Mouse (Mus musculus) adrenal gland, postnatal 10 days (tissue): ENCODE results near the gene Mrpl18. TPM values are rescaled to one million over a fixed set of nuclear protein-coding genes. Genes with fewer than 3 reads are reported as not detected.
"Not testable (repeated sequence)": the region's sequence is repeated elsewhere in the genome, so short reads cannot be mapped to it uniquely, and the experiment has no call there.

Experiments used
- DNase-seq: peaks from one replicate; pipeline ENCODE4 v3.0.0; 2021; ENCODE audit warnings: mixed read lengths
- long read RNA-seq, 2 experiments: library from polyadenylated mRNA; stranded (forward); transcript quantifications; one replicate each; pipeline ENCODE4 v2.0.0; 2021
- total RNA-seq, 2 experiments: library from RNA; stranded (reverse); gene quantifications; 2 replicates each; pipeline ENCODE4 v1.2.3; 2021

Gene Mrpl18
- 100 to 1,000 TPM in 1 of 2 experiments, 10 to 100 TPM in 1; 87.0 to 122 TPM for total RNA-seq
- long read RNA-seq, experiment 1, transcript Mrpl18-201 (4 exons, 1,219 nt): major isoform, 151 of 157 reads
- long read RNA-seq, experiment 1, partial matches to known transcripts: 0 of 157 reads
- long read RNA-seq, experiment 1, other reads (novel, unspliced or antisense): 6 of 157 reads
- long read RNA-seq, experiment 2, transcript Mrpl18-201 (4 exons, 1,219 nt): major isoform, 106 of 113 reads
- long read RNA-seq, experiment 2, partial matches to known transcripts: 6 of 113 reads
- long read RNA-seq, experiment 2, other reads (novel, unspliced or antisense): 1 of 113 reads

DNA sequence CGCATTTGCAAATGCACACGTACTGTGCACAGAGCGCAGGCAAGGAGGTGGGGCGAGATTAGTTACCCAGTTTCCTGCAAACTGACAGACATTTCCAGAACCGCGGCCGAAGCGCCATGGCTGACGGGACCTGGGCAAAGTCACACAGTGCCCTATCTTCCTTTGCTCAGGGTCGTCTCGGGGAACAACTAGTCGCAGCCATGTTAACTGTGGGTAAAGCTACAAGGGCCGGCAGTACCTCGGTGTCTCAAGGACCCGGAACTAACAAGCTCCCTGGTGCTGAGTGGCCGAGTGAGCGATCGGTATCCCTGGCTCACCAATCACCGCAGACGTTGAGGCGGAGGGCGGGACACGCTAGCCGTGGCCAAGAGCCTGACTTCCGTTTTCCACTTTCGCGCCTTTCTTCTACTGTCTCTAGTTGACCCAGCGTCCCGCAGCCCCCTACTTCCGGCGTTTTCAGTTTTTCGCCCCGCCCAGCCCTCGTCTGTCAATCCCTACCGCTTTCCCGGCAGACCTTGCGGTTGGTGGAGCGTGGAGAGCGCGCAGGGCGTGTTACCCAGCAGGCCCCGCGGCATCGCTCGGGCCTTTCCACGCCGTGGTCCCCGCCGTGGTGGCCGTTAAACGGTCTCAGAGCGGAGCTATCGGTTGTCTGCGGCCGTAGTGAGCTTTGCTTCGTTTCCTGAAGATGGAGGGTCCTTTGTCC lies at the start of gene Mrpl18:
Gene Mrpl18 (minus strand): TSS at position 465 of the 703 bp plus-strand sequence.
- DNase-seq: peak; percentile 98

DNA sequence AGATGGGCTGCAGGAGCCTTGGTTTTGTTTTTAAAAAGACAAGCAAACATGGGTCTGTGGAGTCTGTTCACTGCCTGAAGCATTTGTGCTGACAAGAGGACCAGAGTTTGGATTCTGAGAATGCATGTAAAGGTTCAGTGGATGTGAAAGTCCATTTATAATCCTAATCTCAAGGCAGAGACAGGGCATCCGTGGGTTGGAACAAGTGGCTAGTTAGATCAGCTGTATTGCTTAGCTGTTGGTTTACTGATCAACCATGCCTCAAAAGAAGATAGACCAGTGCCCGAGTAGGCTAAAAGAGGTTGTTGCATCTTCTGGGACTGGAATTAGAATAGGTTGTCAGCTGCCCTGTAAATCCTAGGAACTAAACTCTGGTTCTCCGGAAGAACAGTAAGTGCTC lies 47.3 kb upstream of the Mrpl18 start:
- no peak for DNase-seq

DNA sequence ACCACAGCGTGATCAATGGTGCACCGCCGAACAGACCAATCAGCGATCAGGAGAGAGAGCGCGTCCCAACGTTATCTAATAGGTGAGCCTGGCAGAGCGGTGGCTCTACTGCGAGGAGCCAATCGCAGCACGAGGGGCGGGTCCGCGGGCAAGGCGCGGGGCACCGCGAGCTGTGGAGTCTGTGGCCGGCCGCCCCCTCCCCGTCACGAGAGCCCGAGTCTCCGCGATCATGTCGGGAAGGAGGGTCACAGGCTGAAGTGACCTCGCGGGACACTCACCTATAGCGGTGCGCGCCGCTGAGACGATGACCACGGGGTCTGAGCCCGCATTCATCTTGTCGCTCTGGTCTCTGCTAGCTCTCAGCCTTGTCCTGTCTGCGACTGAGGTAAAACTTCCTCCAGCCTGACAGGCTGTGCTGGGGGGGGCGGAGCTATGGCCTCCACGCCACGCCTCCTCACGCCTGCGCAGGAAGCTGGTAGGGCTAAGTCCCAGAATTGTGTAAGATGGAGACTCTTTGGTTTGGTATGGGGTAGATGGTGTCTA lies 44.3 kb upstream of the Mrpl18 start, which contains the start of gene Acat2:
Gene Acat2 (minus strand): TSS at position 417 of the 543 bp plus-strand sequence.
- peak; percentile 97 for DNase-seq

DNA sequence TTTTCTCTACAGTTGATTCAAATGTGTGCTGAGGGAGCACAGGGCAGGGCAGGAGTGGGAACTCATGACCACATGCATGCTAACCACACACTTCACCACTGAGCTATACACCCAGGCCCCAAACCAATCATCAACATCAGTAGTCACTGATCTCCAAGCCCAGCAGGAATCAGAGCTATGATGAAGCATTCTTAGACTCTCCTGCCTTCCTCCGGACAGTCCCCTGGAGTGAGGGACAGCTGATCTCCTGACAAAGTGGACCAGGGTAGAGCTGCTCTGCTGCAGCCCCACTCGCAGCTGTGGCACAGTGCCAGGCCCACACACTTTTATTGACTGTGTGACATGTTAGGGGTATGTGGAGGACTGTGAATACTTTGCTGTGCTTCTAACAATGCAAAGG lies 43.2 kb upstream of the Mrpl18 start:
- not testable (repeated sequence) for DNase-seq

DNA sequence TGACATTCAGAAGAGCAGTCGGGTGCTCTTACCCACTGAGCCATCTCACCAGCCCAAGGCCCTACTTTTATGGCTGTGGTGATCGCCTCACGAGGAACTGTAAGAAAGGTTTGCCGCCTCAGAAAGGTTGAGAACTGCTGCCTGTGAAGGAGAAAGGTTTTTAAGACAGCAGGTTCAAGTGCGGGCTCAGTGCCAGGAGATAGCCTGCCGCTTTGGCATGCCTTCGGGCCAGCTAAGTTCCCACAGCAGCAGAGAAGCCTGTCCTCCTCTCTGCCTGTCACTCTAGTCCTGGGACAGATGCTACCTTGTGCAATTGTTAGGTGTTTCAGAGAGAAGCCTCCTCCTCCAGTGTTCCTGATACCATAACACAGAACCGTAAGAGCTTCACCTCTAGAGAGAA lies 40.5 kb upstream of the Mrpl18 start:
- DNase-seq: peak; percentile 43

DNA sequence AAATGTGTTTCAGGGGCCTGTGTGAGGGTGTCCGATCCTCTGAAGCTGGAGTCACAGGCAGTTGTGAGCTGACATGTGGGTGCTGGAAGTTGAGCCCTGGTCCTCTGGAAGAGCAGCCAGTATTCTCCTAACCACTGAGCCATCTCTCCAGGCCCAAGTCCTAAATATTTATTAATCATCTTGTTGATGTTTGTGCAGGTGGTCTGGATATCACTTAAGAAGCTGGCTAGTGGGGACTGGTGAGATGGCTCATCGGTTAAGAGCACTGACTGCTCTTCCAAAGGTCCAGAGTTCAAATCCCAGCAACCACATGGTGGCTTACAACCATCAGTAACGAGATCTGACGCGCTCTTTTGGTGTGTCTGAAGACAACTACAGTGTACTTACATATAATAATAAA lies 33.5 kb upstream of the Mrpl18 start:
- no peak for DNase-seq

DNA sequence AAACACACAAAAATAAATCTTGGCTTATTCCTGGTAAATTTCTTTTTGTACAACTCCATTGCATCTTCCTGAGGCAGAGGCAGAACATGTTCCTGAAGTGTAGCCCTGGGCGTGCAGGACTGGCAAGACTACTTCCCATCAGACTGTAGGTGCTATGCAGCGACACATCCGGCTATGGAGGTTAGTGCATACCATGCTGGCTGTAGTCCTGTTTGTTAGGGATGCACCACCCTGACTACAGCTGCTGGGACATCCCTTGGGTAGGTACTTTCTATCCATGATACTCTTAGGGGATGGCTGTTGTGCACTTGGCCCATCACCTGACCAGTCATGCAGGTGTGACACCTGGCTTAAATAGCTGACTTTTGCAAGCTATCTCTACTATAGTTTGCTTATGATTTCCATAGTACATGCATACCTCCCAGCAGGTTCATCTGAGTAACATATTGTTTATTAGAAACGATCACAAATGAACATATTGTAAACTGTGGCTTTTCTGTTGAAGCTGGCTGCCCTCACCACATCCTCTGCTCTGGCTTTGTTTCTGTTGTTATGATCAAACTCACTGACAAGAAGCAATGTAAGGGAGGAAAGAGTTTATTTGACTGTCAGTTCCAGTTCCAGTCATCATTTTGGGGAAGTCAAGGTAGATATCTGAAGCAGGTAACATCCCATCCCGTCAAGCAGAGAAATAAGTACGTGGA lies 26.5 kb upstream of the Mrpl18 start:
- no peak for DNase-seq

DNA sequence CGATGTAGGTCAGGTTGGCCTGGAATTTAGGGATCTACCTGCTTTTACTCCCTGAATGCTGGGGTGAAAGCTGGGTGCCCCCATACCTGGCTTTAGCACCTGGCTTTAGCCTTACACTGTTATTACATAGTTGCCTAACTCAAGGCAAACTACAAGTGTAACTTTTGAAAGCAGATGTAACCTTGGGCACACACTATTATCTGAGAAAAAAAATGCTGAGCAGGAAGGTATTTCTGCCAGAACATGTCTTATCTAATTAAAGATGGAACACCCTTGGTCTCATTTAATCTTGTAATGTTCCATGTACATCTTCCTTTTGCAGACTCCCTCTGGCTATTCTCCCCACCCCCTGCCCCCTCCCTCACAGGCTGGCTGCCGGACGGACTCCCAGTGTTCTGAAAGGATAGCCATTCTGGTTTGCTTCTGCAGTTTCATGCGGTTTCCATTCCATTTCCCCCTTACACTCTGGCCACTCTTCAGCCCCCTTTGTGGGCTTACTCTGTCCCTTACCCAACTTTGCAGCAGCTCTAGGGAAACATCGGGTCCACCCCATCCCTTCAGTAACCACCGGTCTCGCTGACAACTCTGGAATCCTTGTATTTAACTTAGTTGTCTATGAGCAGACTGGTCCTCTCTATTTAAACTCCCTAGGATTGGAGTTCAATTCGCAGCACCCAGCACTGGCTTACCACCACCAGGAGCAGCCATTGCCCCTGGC lies 25.6 kb upstream of the Mrpl18 start:
- no peak for DNase-seq

DNA sequence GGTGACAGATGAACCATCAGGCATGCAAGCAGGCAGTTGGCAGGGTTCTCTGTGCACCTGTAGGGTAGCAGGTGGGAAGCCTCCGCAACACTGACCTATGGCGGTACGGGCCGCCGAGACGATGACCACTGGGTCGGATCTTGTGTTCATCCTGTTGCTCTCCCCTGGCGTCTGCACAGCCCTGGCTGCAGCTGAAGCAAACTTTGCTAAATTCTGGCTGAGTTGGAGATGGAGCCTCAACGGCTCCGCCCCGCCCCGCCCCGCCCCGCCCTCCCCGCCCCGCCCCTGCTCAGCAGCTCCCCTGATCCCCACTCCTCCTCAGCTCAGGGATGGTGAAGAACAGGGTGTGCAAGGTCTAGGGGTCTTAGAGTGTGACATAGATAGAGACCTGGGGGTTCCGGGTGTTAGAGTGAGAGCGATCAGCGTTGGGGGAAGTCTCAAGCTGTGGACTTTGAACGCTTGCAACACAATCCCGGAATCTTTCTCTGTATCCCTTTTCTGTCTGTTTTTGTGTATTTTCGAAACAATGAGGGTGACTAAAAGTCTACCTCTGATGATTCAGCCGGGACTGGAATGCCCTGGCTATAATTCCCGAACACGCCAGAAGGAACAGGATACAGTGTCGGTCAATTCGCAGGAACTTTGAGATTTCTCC lies 24.1 kb upstream of the Mrpl18 start, which contains the start of gene Acat3:
Gene Acat3 (minus strand): TSS at position 450 of the 655 bp plus-strand sequence.
- DNase-seq: peak; percentile 19

DNA sequence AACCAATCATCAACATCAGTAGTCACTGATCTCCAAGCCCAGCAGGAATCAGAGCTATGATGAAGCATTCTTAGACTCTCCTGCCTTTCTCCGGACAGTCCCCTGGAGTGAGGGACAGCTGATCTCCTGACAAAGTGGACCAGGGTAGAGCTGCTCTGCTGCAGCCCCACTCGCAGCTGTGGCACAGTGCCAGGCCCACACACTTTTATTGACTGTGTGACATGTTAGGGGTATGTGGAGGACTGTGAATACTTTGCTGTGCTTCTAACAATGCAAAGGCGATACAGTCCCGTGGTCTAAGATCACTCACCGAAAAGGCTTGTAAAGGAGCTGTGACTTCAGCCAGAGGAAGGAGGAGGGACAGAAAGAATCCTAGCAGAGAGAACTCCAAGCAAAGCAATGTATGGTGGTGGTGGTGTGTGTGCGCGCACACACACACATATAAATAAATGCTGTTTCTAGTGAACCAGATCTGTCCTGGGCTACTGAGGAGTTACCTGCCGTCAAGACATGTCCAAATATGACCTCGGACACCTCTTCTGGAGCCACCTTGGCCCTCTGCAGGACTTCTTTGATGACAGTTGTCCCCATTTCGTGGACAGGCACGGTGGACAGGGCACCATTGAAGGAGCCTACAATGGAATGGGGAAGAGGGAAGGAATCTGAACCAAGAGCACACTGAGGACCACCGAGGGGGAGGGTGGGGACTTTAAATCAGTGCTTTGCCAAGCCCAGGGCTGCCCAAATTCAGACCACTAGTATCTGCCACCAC lies 23.4 kb upstream of the Mrpl18 start:
- not testable (repeated sequence) for DNase-seq

DNA sequence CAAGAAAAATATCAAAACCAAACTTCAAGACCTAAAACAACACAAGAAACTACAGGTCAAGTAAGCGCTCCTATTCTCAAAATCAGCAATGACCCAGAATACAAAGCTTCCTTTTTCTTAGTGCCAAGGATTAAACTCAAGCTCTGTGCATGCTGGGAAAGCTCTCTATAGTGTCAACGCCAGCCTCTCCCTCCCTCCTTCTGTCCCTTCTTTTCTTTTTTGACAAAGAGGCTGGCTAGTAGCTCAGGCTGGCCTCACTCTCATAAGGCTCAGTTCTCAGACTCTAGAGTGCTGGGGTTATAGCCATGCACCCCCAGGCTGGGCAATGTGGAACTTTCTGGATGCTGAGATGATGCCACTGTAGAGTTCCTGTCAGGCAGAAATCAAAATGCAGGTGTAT lies 21.9 kb upstream of the Mrpl18 start:
- no peak for DNase-seq

DNA sequence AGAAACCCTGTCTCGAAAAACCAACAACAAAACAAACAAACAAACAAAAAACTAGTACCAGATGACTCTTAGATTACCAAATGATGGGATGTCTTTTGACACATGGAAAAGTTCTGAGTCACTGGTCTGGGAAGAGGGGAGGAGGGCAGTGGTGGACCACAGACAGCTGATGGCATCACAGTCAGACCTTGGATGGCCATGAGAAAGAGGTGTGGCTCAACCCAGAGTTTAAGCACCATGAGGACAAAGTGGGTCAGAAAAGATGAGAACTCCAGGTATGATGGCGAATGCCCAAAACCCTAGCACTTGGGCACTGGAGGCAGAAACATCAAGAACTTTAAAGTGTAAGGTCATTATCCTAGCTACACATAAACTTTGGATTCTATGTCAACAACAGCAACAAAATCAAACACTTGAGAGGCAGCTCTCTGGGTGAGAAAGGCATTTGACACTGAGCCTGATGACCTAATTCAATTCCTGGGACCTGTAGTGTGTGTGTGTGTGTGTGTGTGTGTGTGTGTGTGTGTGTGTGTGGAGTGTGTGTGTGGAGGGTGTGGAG lies 21.3 kb upstream of the Mrpl18 start:
- no peak for DNase-seq

DNA sequence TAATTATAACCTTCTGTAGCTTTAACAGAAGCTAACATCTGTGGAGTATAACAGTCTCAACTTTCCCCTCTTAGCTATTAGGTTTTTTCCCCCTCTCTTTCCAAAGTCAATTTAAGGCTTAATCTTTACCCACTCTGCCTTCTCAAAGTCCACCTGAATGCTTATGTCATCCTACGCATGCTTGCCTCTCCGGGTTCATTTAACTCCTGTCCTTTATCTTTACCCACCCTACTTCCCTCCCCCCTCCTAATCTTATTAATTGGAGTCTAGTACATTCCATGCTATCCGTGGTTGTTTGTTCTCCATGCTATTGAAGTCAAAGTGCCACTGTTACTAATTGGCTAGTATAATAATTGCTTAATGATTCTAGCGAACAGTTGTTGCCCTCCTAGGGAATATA lies 19.6 kb upstream of the Mrpl18 start:
- no peak for DNase-seq

DNA sequence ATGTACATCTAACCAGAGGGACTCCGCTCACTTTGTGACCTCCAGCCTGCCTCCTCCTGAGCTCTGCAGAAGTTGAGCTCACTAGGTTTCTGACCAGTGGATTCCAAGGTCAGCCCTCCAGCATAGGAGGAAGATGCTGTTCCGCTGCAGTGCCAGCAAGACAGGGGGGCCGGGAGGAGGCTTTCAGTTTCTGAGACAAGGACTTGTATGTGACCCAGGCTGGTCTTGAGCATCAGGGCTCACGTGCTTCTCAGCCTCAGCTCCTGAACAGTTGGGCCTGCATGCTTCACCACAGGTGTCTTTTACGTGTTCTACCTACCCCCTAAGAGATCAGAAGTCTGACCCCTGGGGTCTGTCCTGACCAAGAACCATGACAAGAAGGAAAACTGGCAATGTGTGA lies 15.4 kb upstream of the Mrpl18 start:
- not testable (repeated sequence) for DNase-seq

DNA sequence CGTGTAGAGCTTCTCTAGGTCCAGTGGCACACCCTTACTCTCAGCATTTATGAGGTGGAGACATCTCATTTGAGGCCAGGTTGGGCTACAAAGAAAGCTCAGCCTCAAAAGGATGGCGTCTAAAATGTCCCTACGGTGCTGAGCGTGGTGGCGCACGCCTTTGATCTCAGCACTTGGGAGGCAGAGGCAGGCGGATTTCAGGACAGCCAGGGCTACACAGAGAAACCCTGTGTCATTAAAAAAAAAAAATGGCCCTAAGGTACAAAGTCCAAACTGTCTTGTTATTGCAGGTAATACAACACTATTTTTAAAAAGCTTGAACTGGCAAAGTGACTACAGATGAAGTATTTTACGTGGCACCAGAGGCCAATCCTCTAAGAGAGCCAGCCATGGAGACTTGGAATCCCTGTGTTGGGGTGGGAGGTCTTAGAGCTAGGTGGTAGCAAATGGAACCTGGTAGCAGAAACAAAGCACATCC lies 9.6 kb upstream of the Mrpl18 start:
- no peak for DNase-seq

DNA sequence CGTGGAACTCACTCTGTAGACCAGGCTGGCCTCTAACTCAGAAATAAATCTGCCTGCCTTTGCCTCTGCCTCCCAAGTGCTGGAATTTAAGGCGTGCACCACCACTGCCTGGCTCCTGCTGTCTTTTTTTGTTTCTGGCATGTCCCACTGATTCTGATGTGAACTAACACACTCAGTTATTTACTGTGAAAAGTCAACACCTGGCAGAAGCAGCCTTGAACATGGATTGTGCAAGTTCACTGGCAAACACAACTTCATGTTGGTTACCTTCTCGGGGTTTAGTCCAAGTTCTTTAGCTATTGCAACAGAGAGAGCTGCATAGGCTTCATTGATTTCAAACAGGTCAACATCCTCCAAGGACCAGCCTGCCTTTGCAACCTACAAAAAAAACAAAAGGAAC lies 8.9 kb upstream of the Mrpl18 start:
- DNase-seq: peak; percentile 42

DNA sequence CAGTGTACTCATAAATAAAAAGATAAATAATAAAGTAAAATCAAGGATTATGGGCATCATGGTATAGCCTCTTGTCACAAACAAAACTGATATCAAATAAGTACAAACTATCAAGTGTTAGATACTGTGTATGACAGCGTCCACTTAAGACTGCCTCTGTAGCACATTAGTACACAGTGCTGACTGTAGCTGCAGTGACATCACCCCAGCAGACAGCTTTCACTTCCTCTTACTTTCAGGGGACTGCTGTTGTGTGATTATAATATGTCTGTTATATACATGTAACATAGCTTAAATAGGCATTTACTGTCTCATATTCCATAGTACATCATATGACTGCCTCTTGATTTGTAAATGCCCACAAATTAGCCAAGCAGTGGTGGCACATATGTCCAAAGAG lies 4.9 kb upstream of the Mrpl18 start:
- no peak for DNase-seq

DNA sequence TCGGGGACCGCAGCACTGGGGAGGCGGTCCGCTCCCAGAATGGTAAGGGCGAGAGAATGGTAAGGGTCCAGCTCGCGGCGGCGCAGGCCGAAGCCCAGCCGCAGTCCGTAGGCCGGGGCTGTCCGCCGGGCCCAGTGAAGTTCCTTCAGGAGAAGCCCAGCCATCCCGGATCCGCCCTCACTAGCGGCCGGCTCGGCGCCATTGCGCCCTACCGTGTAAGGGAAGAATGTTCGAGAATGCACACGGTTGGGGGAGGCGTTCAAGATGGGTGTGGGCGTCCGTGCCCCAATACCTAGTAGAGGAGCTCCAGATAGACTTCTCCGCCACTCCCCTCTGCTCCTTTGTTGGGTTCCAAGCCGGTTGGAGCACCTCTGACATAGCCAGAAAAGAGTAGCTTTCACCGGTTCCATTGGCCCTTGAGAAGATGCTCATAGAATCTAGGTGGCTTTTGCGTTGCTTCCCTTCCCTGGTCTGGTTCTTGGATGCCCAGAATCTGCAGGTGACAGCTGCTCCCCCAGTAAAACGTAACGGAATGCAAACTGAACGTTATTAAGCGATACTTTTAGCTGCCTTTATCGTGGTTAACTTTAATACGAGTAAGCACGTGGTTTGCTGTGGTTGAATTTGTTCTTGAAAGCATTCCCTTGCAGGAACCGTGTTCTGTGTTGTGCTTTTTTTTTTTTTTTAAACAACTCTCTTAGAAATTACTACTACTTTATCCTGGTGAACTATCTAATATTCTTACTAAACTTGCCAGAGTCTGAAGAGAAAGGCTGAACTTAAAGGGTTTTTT lies 639 bp upstream of the Mrpl18 start:
- DNase-seq: no peak

DNA sequence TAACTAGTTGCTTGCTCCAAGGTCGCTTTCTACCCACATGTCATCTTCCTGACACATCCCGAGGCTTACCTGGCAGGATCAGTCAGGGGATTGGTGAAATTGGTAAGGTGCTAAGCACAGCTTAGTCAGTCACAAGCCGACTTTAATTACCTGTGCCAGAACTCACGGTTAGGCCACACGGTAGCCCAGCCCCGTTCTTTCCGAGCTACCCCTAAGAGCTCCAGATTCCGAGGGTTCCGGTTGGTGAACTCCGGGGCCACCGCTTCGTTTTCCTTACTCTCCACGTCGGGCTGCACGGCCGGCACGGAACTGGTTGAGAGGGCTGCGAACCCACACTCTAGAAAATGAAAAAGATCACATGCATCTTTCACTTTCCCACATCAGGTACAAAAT lies 661 bp downstream of the Mrpl18 start, which contains the start of gene Tcp1:
Gene Tcp1 (plus strand): TSS at position 214 of the 393 bp plus-strand sequence.
- peak; percentile 47 for DNase-seq
